Comparison of ENCODE assay signal across 15 mouse cellular contexts in genomic region chr9:64791676-64792075, GRCm38 (mm10). TPM values are rescaled to one million over a fixed set of nuclear protein-coding genes. Genes with fewer than 3 reads are reported as not detected.
DNase-seq lines count a peak whose midpoint lies in the region; ATAC-seq and TF ChIP-seq lines count a peak whose summit lies in the region.
"Had no signal": no experiment of that assay in that cellular context is flagged by ENCODE, and none has a peak within 500 bp of the region (broad histone marks: within the 10 kb centered on the region; RNA-seq: fewer than 3 reads in every experiment).

No protein-coding gene starts in this region.

- no peak for DNase-seq in embryonic facial prominence, embryonic 10.5 days (ENCODE audit: low spot score)
- DNase-seq in lung, adult 18-20 months, result no peak
- DNase-seq in liver, embryonic 14.5 days (ENCODE audit: low read depth in 3 of 3, low spot score in 3 of 3), result no peak
- no peak for DNase-seq in adrenal gland, postnatal 36 days
- DNase-seq in left cerebral cortex, adult 2 months (ENCODE audit: extremely low spot score in 1 of 2, low spot score in 2 of 2), result no peak
- DNase-seq: cerebellum, adult 8-10 months; heart, adult 2 months; heart, postnatal 36 days; kidney, postnatal 36 days; thymus, adult 18-20 months had no signal

- 0 out of 2 replicates have a peak overlapping the region, but pooled peaks have one; percentile 60 for H3K27ac ChIP-seq in embryonic facial prominence, embryonic 12.5 days
- H3K27ac ChIP-seq in embryonic facial prominence, embryonic 10.5 days (replicated peaks), result no peak overlapping the region
- H3K27ac ChIP-seq in lung, embryonic 15.5 days, result peak overlapping the region; percentile 74
- peak overlapping the region; percentile 23; the same call in 1 of the 2 replicates for H3K27ac ChIP-seq in brown adipose tissue, adult 24 weeks (replicated peaks; ENCODE audit: low read depth, low read length)
- peak overlapping the region; percentile 99 for H3K27ac ChIP-seq in liver, embryonic 14.5 days
- no peak overlapping the region for H3K27ac ChIP-seq in left cerebral cortex, adult 2 months
- H3K27ac ChIP-seq: heart, adult 2 months had no signal

- TF ChIP-seq CTCF in liver, embryonic 14.5 days (IDR thresholded peaks at IDR 0.05; ENCODE audit: low read depth), result no peak
- TF ChIP-seq CTCF in left cerebral cortex, adult 2 months (IDR thresholded peaks at IDR 0.05), result no peak

- H3K4me2 ChIP-seq in embryonic facial prominence, embryonic 12.5 days (replicated peaks), result no peak overlapping the region
- H3K4me2 ChIP-seq in lung, embryonic 15.5 days, result no peak overlapping the region
- peak overlapping the region; percentile 72 for H3K4me2 ChIP-seq in liver, embryonic 14.5 days (ENCODE audit: low read depth)

- H3K9ac ChIP-seq in embryonic facial prominence, embryonic 12.5 days, result no peak overlapping the region
- no peak overlapping the region for H3K9ac ChIP-seq in lung, embryonic 15.5 days
- peak overlapping the region; percentile 72 for H3K9ac ChIP-seq in liver, embryonic 14.5 days (replicated peaks)

- ATAC-seq in embryonic facial prominence, embryonic 12.5 days (ENCODE audit: insufficient number of reproducible peaks, insufficient read depth, low FRiP score, low TSS enrichment), result no peak
- no peak for ATAC-seq in lung, embryonic 15.5 days (ENCODE audit: borderline replicate concordance, extremely low read depth, low FRiP score, low TSS enrichment)
- no peak for ATAC-seq in liver, embryonic 14.5 days (ENCODE audit: insufficient read depth)
- ATAC-seq: inflammation-experienced regulatory T-cells, adult 6 months had no signal

- WGBS in embryonic facial prominence, embryonic 12.5 days, result 48% methylated on average over 1 of the region's 1 CpGs
- WGBS in embryonic facial prominence, embryonic 10.5 days, result 90% methylated on average over 1 of the region's 1 CpGs
- WGBS in lung, embryonic 15.5 days, result 31% methylated on average over 1 of the region's 1 CpGs
- 87% methylated on average over 1 of the region's 1 CpGs for WGBS in liver, embryonic 14.5 days (ENCODE audit: insufficient replicate concordance)

- no peak for TF ChIP-seq EP300 in liver, embryonic 14.5 days (IDR thresholded peaks at IDR 0.05; ENCODE audit: low read depth)

- no peaks in the 10 kb centered on the region for H3K36me3 ChIP-seq in embryonic facial prominence, embryonic 12.5 days
- no peaks in the 10 kb centered on the region for H3K36me3 ChIP-seq in embryonic facial prominence, embryonic 10.5 days (replicated peaks)
- H3K36me3 ChIP-seq in lung, embryonic 15.5 days, result no peaks in the 10 kb centered on the region
- no peaks in the 10 kb centered on the region for H3K36me3 ChIP-seq in liver, embryonic 14.5 days (replicated peaks; ENCODE audit: control insufficient read depth, insufficient read depth, low read depth)

- no peaks in the 10 kb centered on the region; the same call in 1 of the 2 replicates for H3K4me1 ChIP-seq in embryonic facial prominence, embryonic 12.5 days
- H3K4me1 ChIP-seq in embryonic facial prominence, embryonic 10.5 days, result 0 out of 2 replicates have a peak, but pooled peaks cover 7% of the 10 kb centered on the region
- H3K4me1 ChIP-seq in lung, embryonic 15.5 days, result peaks cover 46% of the 10 kb centered on the region
- H3K4me1 ChIP-seq in brown adipose tissue, adult 24 weeks (ENCODE audit: control insufficient read depth, insufficient read depth, insufficient read length, low read length), result peaks cover 7% of the 10 kb centered on the region
- peaks cover 67 to 71% of the 10 kb centered on the region in 2 experiments for H3K4me1 ChIP-seq in liver, embryonic 14.5 days (replicated peaks; ENCODE audit: control insufficient read depth in 2 of 2, insufficient read depth in 2 of 2, low read length in 1 of 2)

- intact Hi-C loops in left cerebral cortex, adult 2 months (cut with DNase I), result no loop called here

- no peaks in the 10 kb centered on the region for H3K27me3 ChIP-seq in embryonic facial prominence, embryonic 12.5 days
- H3K27me3 ChIP-seq in embryonic facial prominence, embryonic 10.5 days (replicated peaks; ENCODE audit: low read depth, poor library complexity, severe bottlenecking), result no peaks in the 10 kb centered on the region
- H3K27me3 ChIP-seq in lung, embryonic 15.5 days, result no peaks in the 10 kb centered on the region
- H3K27me3 ChIP-seq in liver, embryonic 14.5 days (ENCODE audit: control insufficient read depth, insufficient read depth, low read length), result no peaks in the 10 kb centered on the region

- H3K4me3 ChIP-seq in embryonic facial prominence, embryonic 12.5 days, result no peak overlapping the region
- H3K4me3 ChIP-seq in embryonic facial prominence, embryonic 10.5 days, result no peak overlapping the region
- H3K4me3 ChIP-seq in lung, embryonic 15.5 days, result no peak overlapping the region
- H3K4me3 ChIP-seq in brown adipose tissue, adult 24 weeks (ENCODE audit: insufficient read depth, low read depth, low read length), result no peak overlapping the region
- H3K4me3 ChIP-seq in liver, embryonic 14.5 days (ENCODE audit: insufficient read depth in 1 of 2, low read depth in 2 of 2, low read length in 2 of 2), result no peak overlapping the region
- no peak overlapping the region for H3K4me3 ChIP-seq in left cerebral cortex, adult 2 months
- H3K4me3 ChIP-seq: heart, adult 2 months; myocyte had no signal

- no peaks in the 10 kb centered on the region for H3K9me3 ChIP-seq in embryonic facial prominence, embryonic 12.5 days
- H3K9me3 ChIP-seq in embryonic facial prominence, embryonic 10.5 days, result no peaks in the 10 kb centered on the region
- H3K9me3 ChIP-seq in lung, embryonic 15.5 days, result no peaks in the 10 kb centered on the region
- H3K9me3 ChIP-seq in liver, embryonic 14.5 days (ENCODE audit: control insufficient read depth, low read length), result no peaks in the 10 kb centered on the region

RNA-seq across cellular contexts. Expression of gene Dennd4a, which starts 19.5 kb away (rescaled TPM):
- 10.0 and 10.8 TPM in 2 replicates for polyA plus RNA-seq in embryonic facial prominence, embryonic 12.5 days (2016; fragmentation: Nextera tagmentation; extraction: Ambion mirVana)
- 8.6 TPM in 2 replicates for polyA plus RNA-seq in embryonic facial prominence, embryonic 10.5 days (2016; fragmentation: Nextera tagmentation; extraction: Ambion mirVana)
- polyA plus RNA-seq in lung, embryonic 15.5 days (2015; fragmentation: Nextera tagmentation; extraction: Ambion mirVana), result 7.1 and 8.4 TPM in 2 replicates
- 11.0 and 24.6 TPM in 2 replicates for polyA plus RNA-seq in brown adipose tissue, adult 24 weeks (2012; ENCODE audit: insufficient read depth, insufficient read length, missing spikeins)
- 29.0 and 36.1 TPM in 2 replicates for polyA plus RNA-seq in liver, embryonic 14.5 days (2012; rRNA removed)
- 29.3 and 32.5 TPM in 2 replicates for polyA plus RNA-seq in liver, embryonic 14.5 days (2014; fragmentation: Nextera tagmentation; extraction: Ambion mirVana)
- total RNA-seq in adrenal gland, postnatal 36 days (2021), result 10 to 100 TPM; 18.1 to 19.9 TPM
- 10 to 100 TPM; 58.8 to 63.3 TPM for total RNA-seq in left cerebral cortex, adult 2 months (2021)

RNA-seq across cellular contexts. Expression of gene Rab11a, which starts 54.1 kb away (rescaled TPM):
- 279 and 283 TPM in 2 replicates for polyA plus RNA-seq in embryonic facial prominence, embryonic 12.5 days (2016; fragmentation: Nextera tagmentation; extraction: Ambion mirVana)
- polyA plus RNA-seq in embryonic facial prominence, embryonic 10.5 days (2016; fragmentation: Nextera tagmentation; extraction: Ambion mirVana), result 247 and 254 TPM in 2 replicates
- 319 and 324 TPM in 2 replicates for polyA plus RNA-seq in lung, embryonic 15.5 days (2015; fragmentation: Nextera tagmentation; extraction: Ambion mirVana)
- 141 and 169 TPM in 2 replicates for polyA plus RNA-seq in brown adipose tissue, adult 24 weeks (2012; ENCODE audit: insufficient read depth, insufficient read length, missing spikeins)
- polyA plus RNA-seq in liver, embryonic 14.5 days (2012; rRNA removed), result 37.0 and 89.6 TPM in 2 replicates
- 233 and 243 TPM in 2 replicates for polyA plus RNA-seq in liver, embryonic 14.5 days (2014; fragmentation: Nextera tagmentation; extraction: Ambion mirVana)
- total RNA-seq in adrenal gland, postnatal 36 days (2021), result 100 to 1,000 TPM; 266 to 324 TPM
- 100 to 1,000 TPM; 232 to 250 TPM for total RNA-seq in left cerebral cortex, adult 2 months (2021)

Comparison
In these comparisons a context has a peak if more than half of its experiments do, and no peak if none do; other contexts are left out.
1. H3K27ac ChIP-seq: peak in embryonic facial prominence, embryonic 12.5 days (single experiment), lung, embryonic 15.5 days (single experiment), brown adipose tissue, adult 24 weeks (single experiment) and liver, embryonic 14.5 days (single experiment); none in embryonic facial prominence, embryonic 10.5 days (single experiment) and left cerebral cortex, adult 2 months (single experiment).